Mouse (Mus musculus) CH12.LX (cell line): ENCODE data around the gene Npffr2. TPM values are rescaled to one million over a fixed set of nuclear protein-coding genes. Genes with fewer than 3 reads are reported as not detected.

Experiments used
- DNase-seq: peaks from one replicate; pipeline ENCODE4 v3.0.0-alpha.2; 2013; ENCODE audit errors: extremely low read depth
- H3K27ac ChIP-seq: 2 replicates; pipeline ENCODE4 v1.5.1; 2012; ENCODE audit warnings: low read depth, mild to moderate bottlenecking, control low read depth, moderate library complexity; ENCODE audit not compliant: insufficient read depth
- H3K27me3 ChIP-seq: replicated peaks from 2 replicates; pipeline ENCODE3; 2012; ENCODE audit warnings: inconsistent platforms
- H3K36me3 ChIP-seq, 2 experiments: replicated peaks in 1 of 2; 2 replicates each; pipeline versions ENCODE3 to v1.6.1; 2012; ENCODE audit warnings: inconsistent platforms in 1 of 2, low read length in 1 of 2, mild to moderate bottlenecking in 1 of 2, mixed read lengths in 1 of 2, moderate library complexity in 1 of 2; ENCODE audit not compliant: control insufficient read depth in 1 of 2, insufficient read depth in 1 of 2
- H3K4me1 ChIP-seq, 2 experiments: 2 replicates each; pipeline ENCODE4 v1.6.1; 2012; ENCODE audit warnings: inconsistent platforms in 1 of 2, moderate library complexity in 1 of 2; ENCODE audit not compliant: insufficient read depth in 2 of 2, control insufficient read depth in 1 of 2
- H3K4me2 ChIP-seq: 2 replicates; pipeline ENCODE4 v1.6.1; 2012; ENCODE audit warnings: low read depth, mild to moderate bottlenecking, control low read depth; ENCODE audit not compliant: poor library complexity, insufficient read depth, severe bottlenecking
- H3K4me3 ChIP-seq, 3 experiments: fragments of 150-350 bp in 1 of 3; sonication (generic) in 1 of 3; replicated peaks in 1 of 3; 2 replicates each; pipeline versions ENCODE3 to v1.5.1; 2011 to 2012; ENCODE audit warnings: low read depth in 2 of 3, low read length in 2 of 3, mild to moderate bottlenecking in 2 of 3, moderate library complexity in 2 of 3, control low read depth in 1 of 3, improper control_type of control experiment in 1 of 3, inconsistent platforms in 1 of 3, mixed read lengths in 1 of 3; ENCODE audit not compliant: poor library complexity in 1 of 3
- H3K79me2 ChIP-seq: replicated peaks from 2 replicates; pipeline ENCODE4 v1.6.1; 2012; ENCODE audit warnings: mild to moderate bottlenecking, moderate library complexity; ENCODE audit not compliant: control insufficient read depth, poor library complexity, insufficient read depth, severe bottlenecking; ENCODE audit errors: extremely low read depth
- H3K9ac ChIP-seq: 2 replicates; pipeline ENCODE4 v1.6.1; 2012; ENCODE audit warnings: low read depth, mild to moderate bottlenecking, control low read depth, moderate library complexity; ENCODE audit not compliant: insufficient read depth
- H3K9me3 ChIP-seq: replicated peaks from 2 replicates; pipeline ENCODE3; 2012; ENCODE audit warnings: low read length, inconsistent platforms, mixed read lengths
- BHLHE40 ChIP-seq: IDR thresholded peaks from 2 replicates; pipeline ENCODE4 v1.6.1; 2011; ENCODE audit warnings: mild to moderate bottlenecking, low read depth, low read length, improper control_type of control experiment
- CHD2 ChIP-seq: IDR thresholded peaks from 2 replicates; pipeline ENCODE4 v1.6.1; 2011; ENCODE audit warnings: low read length, improper control_type of control experiment
- CTCF ChIP-seq, 2 experiments: IDR thresholded peaks in 1 of 2; conservative IDR thresholded peaks in 1 of 2; 2 replicates each; pipeline ENCODE4 v1.5.1; 2011 to 2012; ENCODE audit warnings: low read depth in 2 of 2, low read length in 2 of 2, improper control_type of control experiment in 1 of 2, inconsistent platforms in 1 of 2, mild to moderate bottlenecking in 1 of 2, moderate library complexity in 1 of 2
- E2F4 ChIP-seq: IDR thresholded peaks from 2 replicates; pipeline ENCODE4 v1.6.1; 2011; ENCODE audit warnings: low read depth, low read length, improper control_type of control experiment; ENCODE audit not compliant: insufficient replicate concordance
- ELF1 ChIP-seq: IDR thresholded peaks from 2 replicates; pipeline ENCODE4 v1.6.1; 2014; ENCODE audit warnings: low read depth, mild to moderate bottlenecking, inconsistent platforms, low read length, improper control_type of control experiment
- ETS1 ChIP-seq: conservative IDR thresholded peaks from 2 replicates; pipeline ENCODE4 v1.6.1; 2012; ENCODE audit warnings: low read depth, mild to moderate bottlenecking, inconsistent platforms, low read length, improper control_type of control experiment, moderate library complexity
- GABPA ChIP-seq: IDR thresholded peaks from 2 replicates; pipeline ENCODE4 v1.6.1; 2012; ENCODE audit warnings: low read depth, low read length, improper control_type of control experiment, inconsistent platforms; ENCODE audit not compliant: insufficient replicate concordance
- JUN ChIP-seq: IDR thresholded peaks from 2 replicates; pipeline ENCODE4 v1.6.1; 2011; ENCODE audit warnings: low read depth, mild to moderate bottlenecking, low read length, improper control_type of control experiment, moderate library complexity; ENCODE audit not compliant: insufficient read depth
- JUND ChIP-seq: conservative IDR thresholded peaks from 2 replicates; pipeline ENCODE4 v1.6.1; 2011; ENCODE audit warnings: low read depth, low read length, improper control_type of control experiment
- KAT2A ChIP-seq: IDR thresholded peaks from 2 replicates; pipeline ENCODE4 v1.6.1; 2012; ENCODE audit warnings: low read length, improper control_type of control experiment, inconsistent platforms; ENCODE audit not compliant: insufficient replicate concordance
- MAFK ChIP-seq: IDR thresholded peaks from 2 replicates; pipeline ENCODE4 v1.6.1; 2011; ENCODE audit warnings: low read length, improper control_type of control experiment; ENCODE audit not compliant: insufficient replicate concordance
- MAX ChIP-seq: IDR thresholded peaks from 2 replicates; pipeline ENCODE4 v1.6.1; 2011; ENCODE audit warnings: low read length, improper control_type of control experiment
- MAZ ChIP-seq: IDR thresholded peaks from 2 replicates; pipeline ENCODE4 v1.6.1; 2012; ENCODE audit warnings: low read depth, mild to moderate bottlenecking, inconsistent platforms, low read length, improper control_type of control experiment, moderate library complexity
- MEF2A ChIP-seq: IDR thresholded peaks from 2 replicates; pipeline ENCODE4 v1.6.1; 2014; ENCODE audit warnings: low read depth, mild to moderate bottlenecking, inconsistent platforms, low read length, improper control_type of control experiment, borderline replicate concordance
- MXI1 ChIP-seq: IDR thresholded peaks from 2 replicates; pipeline ENCODE4 v1.6.1; 2011; ENCODE audit warnings: mild to moderate bottlenecking, low read depth, low read length, improper control_type of control experiment
- NRF1 ChIP-seq: IDR thresholded peaks from 2 replicates; pipeline ENCODE4 v1.6.1; 2014; ENCODE audit warnings: low read depth, mild to moderate bottlenecking, inconsistent platforms, low read length, improper control_type of control experiment, moderate library complexity
- PAX5 ChIP-seq: IDR thresholded peaks from 2 replicates; pipeline ENCODE4 v1.6.1; 2012; ENCODE audit warnings: low read length, inconsistent platforms, mixed read lengths
- POLR2AphosphoS2 ChIP-seq: IDR thresholded peaks from 2 replicates; pipeline ENCODE4 v1.6.1; 2011; ENCODE audit warnings: low read depth, low read length, improper control_type of control experiment
- SIN3A ChIP-seq: IDR thresholded peaks from 2 replicates; pipeline ENCODE4 v1.6.1; 2012; ENCODE audit warnings: low read length, improper control_type of control experiment, inconsistent platforms
- SMC3 ChIP-seq: IDR thresholded peaks from 2 replicates; pipeline ENCODE4 v1.6.1; 2011; ENCODE audit warnings: low read depth, low read length, improper control_type of control experiment
- TCF12 ChIP-seq: IDR thresholded peaks from 2 replicates; pipeline ENCODE4 v1.6.1; 2014; ENCODE audit warnings: low read depth, mild to moderate bottlenecking, inconsistent platforms, low read length, improper control_type of control experiment
- ZC3H11A ChIP-seq: IDR thresholded peaks from 2 replicates; pipeline ENCODE4 v1.6.1; 2012; ENCODE audit warnings: low read depth, mild to moderate bottlenecking, inconsistent platforms, low read length, improper control_type of control experiment
- ZKSCAN1 ChIP-seq: IDR thresholded peaks from 2 replicates; pipeline ENCODE4 v1.6.1; 2012; ENCODE audit warnings: low read depth, inconsistent platforms, low read length, improper control_type of control experiment, borderline replicate concordance
- ZMIZ1 ChIP-seq: IDR thresholded peaks from 2 replicates; pipeline ENCODE4 v1.6.1; 2012; ENCODE audit warnings: low read depth, mild to moderate bottlenecking, inconsistent platforms, low read length, improper control_type of control experiment
- ZNF384 ChIP-seq: IDR thresholded peaks from 2 replicates; pipeline ENCODE4 v1.6.1; 2012; ENCODE audit warnings: low read depth, low read length, improper control_type of control experiment, inconsistent platforms
- dilution Hi-C: fragments of 300-500 bp; cut with MboI; formaldehyde crosslinking; loops from 2 replicates; pipeline ENCODE4 v1.14.3; 2020; ENCODE audit warnings: low sequenced_read_pairs; ENCODE audit not compliant: extremely low pct_unique_long_range_greater_than_20kb, extremely low pct_ligation_motif_present
- in situ Hi-C: fragments of 300-500 bp; cut with MboI; formaldehyde crosslinking; loops from 3 replicates; pipeline ENCODE4 v1.14.3; 2019; ENCODE audit warnings: low sequenced_read_pairs, low pct_ligation_motif_present, low pct_unique_long_range_greater_than_20kb, mixed read lengths
- polyA plus RNA-seq: library from polyadenylated mRNA; unstranded; fragments of >175 nt; gene quantifications from 2 replicates; pipeline ENCODE4 v1.2.1, GENCODE M21; 2012; ENCODE audit warnings: low read depth; ENCODE audit not compliant: insufficient read length
- total RNA-seq, 2 experiments: library from RNA; depleted of rRNA; stranded (reverse); fragments of 300-350 nt in 1 of 2; fragments of >200 nt in 1 of 2; gene quantifications; 2 replicates each; pipeline ENCODE4 v1.2.3; 2012 to 2014

The Npffr2 gene
- total and polyA plus RNA-seq, 3 experiments, result not detected

- in situ Hi-C loops (no loop called here), dilution Hi-C loops (no loop called here)
- Histone ChIP-seq H3K9ac (no peak overlapping the region), H3K9me3 (peaks cover 2% of the 10 kb centered on the region)
- TF ChIP-seq E2F4 (no peak), ZKSCAN1 (no peak), CHD2 (no peak), JUND (no peak)
- TF ChIP-seq, all 38 proteins: peak for 0
- H3K79me2 ChIP-seq, result no peaks in the 10 kb centered on the region
- H3K4me2 ChIP-seq, result no peak overlapping the region
- DNase-seq, result no peak
- H3K4me3 ChIP-seq, result no peak overlapping the region
- H3K4me1 ChIP-seq, result no peaks in the 10 kb centered on the region
- no peak overlapping the region for H3K27ac ChIP-seq
- no peaks in the 10 kb centered on the region for H3K27me3 ChIP-seq
- no peaks in the 10 kb centered on the region for H3K36me3 ChIP-seq
Observed at GRCm38 (mm10) chr5:89579181-89579580, 52.0 kb downstream of the Npffr2 start.

GRCm38 (mm10) chr5:89581143-89581542 lies 53.9 kb downstream of the Npffr2 start:
- H3K27ac ChIP-seq, result no peak overlapping the region
- H3K36me3 ChIP-seq, result no peaks in the 10 kb centered on the region
- H3K79me2 ChIP-seq, result no peaks in the 10 kb centered on the region
- peaks cover 2% of the 10 kb centered on the region for H3K9me3 ChIP-seq
- no peak overlapping the region for H3K4me2 ChIP-seq
- dilution Hi-C loops, result no loop called here
- in situ Hi-C loops, result no loop called here
- H3K9ac ChIP-seq, result no peak overlapping the region
- H3K4me1 ChIP-seq, result no peaks in the 10 kb centered on the region
- no peak overlapping the region for H3K4me3 ChIP-seq
- no peak for DNase-seq
- H3K27me3 ChIP-seq, result no peaks in the 10 kb centered on the region
- no peak for TF ChIP-seq MAZ
- no peak for TF ChIP-seq POLR2AphosphoS2

- H3K4me1 ChIP-seq, result no peaks in the 10 kb centered on the region
- H3K36me3 ChIP-seq, result no peaks in the 10 kb centered on the region
- H3K27me3 ChIP-seq, result no peaks in the 10 kb centered on the region
- no peak for DNase-seq
- H3K9me3 ChIP-seq, result peaks cover 2% of the 10 kb centered on the region
- H3K27ac ChIP-seq, result no peak overlapping the region
- dilution Hi-C loops, result no loop called here
- H3K4me3 ChIP-seq, result no peak overlapping the region
- no peaks in the 10 kb centered on the region for H3K79me2 ChIP-seq
- no peak for TF ChIP-seq ELF1
- no peak for TF ChIP-seq SMC3
- TF ChIP-seq ZNF384, result no peak
- no peak for TF ChIP-seq ZMIZ1
- TF ChIP-seq ZC3H11A, result no peak
- no peak for TF ChIP-seq GABPA
- no peak for TF ChIP-seq ZKSCAN1
- TF ChIP-seq MXI1, result no peak
- no peak for TF ChIP-seq JUN
- TF ChIP-seq ETS1, result no peak
- no peak for TF ChIP-seq MEF2A
- no peak for TF ChIP-seq MAFK
- no peak for TF ChIP-seq PAX5
- TF ChIP-seq KAT2A, result no peak
- TF ChIP-seq SIN3A, result no peak
- TF ChIP-seq BHLHE40, result no peak
- no peak for TF ChIP-seq TCF12
- TF ChIP-seq MAX, result no peak
- no peak for TF ChIP-seq NRF1
- TF ChIP-seq CTCF (conservative IDR thresholded peaks at IDR 0.05 in 1 of 2, IDR thresholded peaks at IDR 0.05 in 1 of 2; ENCODE audit: low read depth in 2 of 2, low read length in 2 of 2), result no peak
- H3K9ac ChIP-seq, result no peak overlapping the region
- no peak overlapping the region for H3K4me2 ChIP-seq
- in situ Hi-C loops, result no loop called here
Observed at GRCm38 (mm10) chr5:89581742-89582366, 54.6 kb downstream of the Npffr2 start.
